Mouse (Mus musculus) cerebellum, postnatal 14 days (tissue): Measurements from ENCODE around the gene 4933400A11Rik.

ENCODE experiments used
- DNase-seq, 2 experiments: peaks; one replicate each; pipeline ENCODE4 v3.0.0; 2021; ENCODE audit warnings: mixed read lengths in 2 of 2

Gene 4933400A11Rik

GRCm38 (mm10) chrX:169779535-169779934 lies at the start of gene 4933400A11Rik:
TSS of gene 4933400A11Rik (minus strand) at chrX:169779635.
- DNase-seq = no peak

DNA sequence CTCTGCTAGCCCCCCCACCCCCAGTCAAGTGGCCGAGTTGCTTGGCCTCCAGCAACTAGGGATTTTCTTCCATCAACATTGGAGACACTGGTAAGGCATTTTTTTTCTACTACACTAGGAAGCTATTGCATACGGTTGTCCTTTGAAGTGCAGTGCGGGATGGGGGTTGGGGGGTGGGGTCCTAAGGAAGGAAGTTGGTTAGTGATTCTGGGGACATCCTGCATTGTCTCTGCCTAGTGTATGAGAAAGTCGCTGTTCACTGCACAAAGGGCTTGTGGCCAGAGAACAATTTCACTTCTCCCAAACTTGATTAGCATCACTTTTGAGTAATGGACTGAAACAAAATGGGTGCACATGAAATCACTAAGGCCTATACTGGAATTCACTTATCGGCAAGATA lies 48.7 kb upstream of the 4933400A11Rik start:
- DNase-seq = no peak

DNA sequence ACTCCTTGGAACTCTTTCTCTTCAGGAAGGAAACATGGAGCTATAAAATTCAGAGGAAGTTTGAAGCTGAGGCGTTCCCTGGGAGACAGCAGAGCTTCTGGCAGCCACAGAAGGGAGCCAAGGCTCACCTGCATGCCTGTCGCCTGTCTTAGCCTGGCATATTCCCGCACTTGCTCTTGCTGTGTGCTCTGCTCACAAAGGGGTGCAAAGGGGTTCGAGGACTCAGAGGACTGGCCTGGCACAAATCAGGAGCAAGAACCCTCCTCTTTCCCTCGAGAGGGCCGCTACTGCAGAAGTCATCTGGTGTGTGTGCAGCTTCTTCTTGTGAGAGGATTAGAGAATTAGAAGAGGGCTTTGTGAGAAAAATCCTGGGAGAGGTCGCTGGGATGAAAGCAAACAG lies 48.3 kb upstream of the 4933400A11Rik start:
- DNase-seq = peak in 1 of 2 experiments; percentile 30

GRCm38 (mm10) chrX:169826947-169827346 lies 47.5 kb upstream of the 4933400A11Rik start:
- DNase-seq = peak; percentile 50 to 69

DNA sequence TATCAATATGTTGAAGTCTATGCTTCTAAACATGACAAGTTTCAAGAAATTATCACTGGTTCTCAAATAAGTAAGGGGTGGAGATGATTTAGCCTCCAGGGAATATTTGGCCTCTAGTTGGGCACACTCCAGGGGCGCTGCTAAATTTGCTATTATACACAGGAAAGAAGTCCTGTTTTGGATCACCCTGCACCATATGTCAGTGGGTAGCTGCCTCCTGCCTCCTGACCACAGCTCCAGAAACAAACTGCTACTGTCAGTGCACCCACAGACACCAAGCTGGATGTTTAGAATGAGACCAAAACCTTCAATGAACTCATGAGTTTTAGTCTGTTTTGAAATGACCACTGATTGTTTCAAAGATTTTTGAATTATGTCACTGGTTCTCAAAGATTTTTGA lies 34.2 kb upstream of the 4933400A11Rik start:
- no peak for DNase-seq

GRCm38 (mm10) chrX:169811783-169812182 lies 32.3 kb upstream of the 4933400A11Rik start:
- no peak for DNase-seq

DNA sequence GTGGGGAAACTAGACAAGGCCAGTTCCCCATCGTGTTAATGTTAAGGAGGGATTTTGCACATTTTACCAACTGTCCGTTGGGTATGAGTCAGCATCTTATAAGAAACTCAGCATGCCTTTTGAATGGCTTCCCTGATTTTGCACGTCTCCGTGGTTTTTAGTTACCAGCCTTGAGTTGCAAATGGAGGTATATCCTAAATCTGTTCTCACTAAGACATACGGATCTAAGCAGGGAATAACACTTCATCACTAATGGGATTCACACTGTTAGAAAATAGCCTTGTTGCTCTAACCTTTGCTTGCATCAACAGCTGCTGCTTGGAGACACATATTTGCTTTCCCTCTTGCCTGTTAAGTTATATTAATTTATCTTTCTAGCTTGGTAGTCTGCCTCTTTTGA lies 31.9 kb upstream of the 4933400A11Rik start:
- no peak for DNase-seq

GRCm38 (mm10) chrX:169807744-169808143 lies 28.3 kb upstream of the 4933400A11Rik start:
- no peak for DNase-seq

DNA sequence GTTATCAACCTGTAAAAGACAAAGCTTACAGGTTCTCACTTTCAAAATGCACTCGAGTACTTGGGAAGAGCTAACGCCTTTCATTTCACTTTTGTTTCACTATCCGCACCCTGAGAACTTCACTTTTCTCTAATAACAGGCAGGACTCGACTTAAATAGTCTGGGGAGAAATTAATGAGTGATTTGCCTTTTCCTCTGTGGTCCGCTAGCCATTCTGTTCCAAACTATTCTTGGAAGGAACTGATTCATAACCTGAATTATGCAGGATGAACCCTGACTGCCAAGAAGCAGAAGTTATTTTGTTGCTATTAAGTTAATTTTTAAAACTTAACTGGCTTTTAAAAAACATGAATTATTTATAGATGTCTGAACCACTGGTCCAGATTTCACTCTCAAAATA lies 26.4 kb upstream of the 4933400A11Rik start:
- no peak for DNase-seq

GRCm38 (mm10) chrX:169800238-169800637 lies 20.8 kb upstream of the 4933400A11Rik start:
- DNase-seq = no peak

DNA sequence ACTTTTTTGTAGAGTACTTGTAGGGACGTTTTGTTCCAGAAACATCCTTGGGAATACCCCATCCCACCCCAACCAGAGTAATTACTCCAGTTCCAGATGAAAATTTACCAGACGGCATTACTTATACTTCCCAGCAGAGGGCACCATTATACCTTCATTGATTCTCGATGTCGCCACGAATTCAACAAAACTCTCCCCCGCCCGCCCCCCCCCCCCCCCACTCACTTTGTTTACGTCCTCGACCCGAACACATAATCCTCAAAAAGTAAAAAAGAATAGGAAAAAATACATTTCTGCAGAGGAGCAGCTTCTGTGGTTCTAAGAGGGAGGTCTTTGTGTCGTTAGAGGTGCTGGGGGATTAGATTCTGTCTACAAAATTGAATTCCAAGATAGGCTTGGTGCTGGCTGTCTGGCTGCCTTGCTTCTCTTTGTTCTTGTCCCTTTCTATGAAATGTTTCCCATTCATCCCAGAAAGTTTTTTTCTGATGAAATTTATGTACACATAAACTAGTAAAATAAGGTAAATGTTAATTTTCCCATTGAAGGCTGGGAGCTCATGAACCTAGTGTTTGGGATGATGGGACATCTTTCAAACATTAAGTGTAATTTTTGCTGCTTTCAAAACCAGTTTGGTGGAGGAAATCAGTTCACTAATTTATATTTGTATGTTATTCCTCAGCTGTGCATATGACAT lies 19.7 kb upstream of the 4933400A11Rik start:
- DNase-seq = peak; percentile 50 to 74

GRCm38 (mm10) chrX:169797148-169797547 lies 17.7 kb upstream of the 4933400A11Rik start:
- no peak for DNase-seq

DNA sequence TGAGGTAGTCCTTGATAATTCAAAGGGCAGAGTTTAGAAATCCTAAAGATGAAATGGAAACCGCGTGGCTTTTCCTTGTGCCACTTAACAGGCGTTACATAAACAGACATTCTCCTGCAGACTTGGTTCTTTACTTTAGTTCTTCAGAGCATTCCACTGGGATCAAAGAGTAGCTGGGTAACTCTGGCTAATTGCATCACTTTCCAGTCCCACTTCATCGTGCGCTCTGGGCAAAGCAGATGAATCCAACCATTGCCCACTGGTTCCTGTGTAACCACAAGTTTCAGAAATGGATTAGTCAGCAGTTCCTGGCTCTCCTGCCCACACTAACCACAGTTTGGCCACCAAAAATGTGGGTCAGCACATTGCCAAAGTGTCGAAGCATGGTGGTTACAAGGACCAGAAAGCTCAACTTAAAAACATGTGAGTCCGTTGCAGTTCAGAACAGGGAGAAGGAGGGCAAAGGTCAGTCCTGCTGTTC lies 15.4 kb upstream of the 4933400A11Rik start:
- no peak for DNase-seq

- DNase-seq = no peak
These were observed 15.0 kb upstream of the 4933400A11Rik start for GRCm38 (mm10) chrX:169794421-169794820.

DNA sequence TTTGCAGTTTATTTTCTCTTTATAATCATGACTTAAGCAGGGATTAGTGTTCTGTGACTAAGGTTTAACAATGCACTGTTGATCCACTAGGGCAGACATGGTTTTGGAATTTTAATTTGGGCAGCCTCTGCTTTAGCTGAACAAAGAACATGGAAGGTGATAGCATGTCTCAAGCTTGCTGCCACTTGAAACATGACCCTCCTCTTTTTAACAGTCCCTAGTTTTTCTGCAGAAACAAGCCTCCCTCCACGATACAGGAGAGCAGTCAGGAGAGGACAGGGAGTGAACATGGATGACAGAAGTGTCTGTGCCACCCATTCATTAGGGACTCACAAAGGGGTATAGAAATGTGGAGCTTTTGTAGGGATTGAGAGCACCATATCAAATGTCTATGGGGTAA lies 13.4 kb upstream of the 4933400A11Rik start:
- DNase-seq = no peak

- no peak for DNase-seq
These were observed 10.3 kb upstream of the 4933400A11Rik start for GRCm38 (mm10) chrX:169789702-169790101.

GRCm38 (mm10) chrX:169758001-169758400 lies 21.4 kb downstream of the 4933400A11Rik start:
- no peak for DNase-seq

DNA sequence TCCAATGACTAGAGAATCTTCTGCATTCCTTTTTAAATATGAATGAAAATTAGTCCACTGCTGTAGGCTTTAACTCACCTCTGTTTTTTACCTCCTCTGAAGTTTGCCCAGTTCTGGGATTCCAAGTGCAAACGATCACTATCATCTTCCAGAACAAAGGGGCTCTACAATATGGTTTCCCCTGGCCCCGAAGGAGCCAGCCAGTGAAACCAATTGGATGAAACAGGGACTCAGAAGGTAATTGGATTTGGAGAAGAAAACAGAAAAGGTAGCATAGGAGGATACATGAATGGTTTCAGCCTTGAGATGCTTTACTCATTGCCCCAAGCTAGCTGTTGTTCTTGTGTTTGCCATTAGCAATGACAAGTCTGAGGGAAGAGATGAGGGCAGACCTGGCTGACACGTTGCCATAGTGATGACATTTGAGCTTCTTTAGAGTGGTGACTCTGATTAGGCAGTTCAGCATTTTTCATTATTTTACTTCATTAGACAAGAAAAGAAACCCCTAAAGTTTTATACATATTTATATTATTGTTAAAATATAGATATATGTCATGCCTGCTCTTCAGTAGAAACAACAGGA lies 44.0 kb downstream of the 4933400A11Rik start:
- no peak for DNase-seq
